Mouse (Mus musculus): ENCODE measurements around the gene Scn3a. TPM values are rescaled to one million over a fixed set of nuclear protein-coding genes. Genes with fewer than 3 reads are reported as not detected.
A peak's percentile ranks its signal among the peaks of the same experiment; 100 is the strongest.

The Scn3a gene
- polyA plus RNA-seq, 1 experiment from 2014 or later = 3.6 TPM

GRCm38 (mm10) chr2:65548665-65549064 lies 18.8 kb downstream of the Scn3a start:
- Histone ChIP-seq H3K9ac (no peak overlapping the region), H3K27ac (no peak overlapping the region), H3K9me3 (no peaks in the 10 kb centered on the region), H3K4me1 (replicated peaks) (no peaks in the 10 kb centered on the region), H3K27me3 (replicated peaks) (no peaks in the 10 kb centered on the region), H3K4me3 (replicated peaks) (no peak overlapping the region), H3K36me3 (no peaks in the 10 kb centered on the region), H3K4me2 (replicated peaks) (no peak overlapping the region)
- WGBS = 83% methylated on average over 6 of the region's 6 CpGs
- ATAC-seq = no peak

- Histone ChIP-seq H3K4me2 (replicated peaks) (no peak overlapping the region), H3K4me1 (replicated peaks) (no peaks in the 10 kb centered on the region), H3K9me3 (no peaks in the 10 kb centered on the region), H3K36me3 (no peaks in the 10 kb centered on the region), H3K27me3 (replicated peaks) (no peaks in the 10 kb centered on the region), H3K4me3 (replicated peaks) (no peak overlapping the region), H3K9ac (no peak overlapping the region), H3K27ac (no peak overlapping the region)
- no peak for ATAC-seq
- 65% methylated on average over 4 of the region's 4 CpGs for WGBS
These were observed 20.1 kb downstream of the Scn3a start for GRCm38 (mm10) chr2:65547341-65547740.

- Histone ChIP-seq H3K36me3 (no peaks in the 10 kb centered on the region), H3K9ac (no peak overlapping the region), H3K9me3 (no peaks in the 10 kb centered on the region), H3K4me1 (replicated peaks) (no peaks in the 10 kb centered on the region), H3K27me3 (replicated peaks) (no peaks in the 10 kb centered on the region), H3K4me2 (replicated peaks) (no peak overlapping the region), H3K27ac (no peak overlapping the region), H3K4me3 (replicated peaks) (no peak overlapping the region)
- ATAC-seq = peak; percentile 82
- 61% methylated on average over 10 of the region's 10 CpGs for WGBS
These were observed 24.4 kb downstream of the Scn3a start for GRCm38 (mm10) chr2:65542906-65543592.

- WGBS = 61% methylated on average over 1 of the region's 1 CpGs
- Histone ChIP-seq H3K4me1 (replicated peaks) (no peaks in the 10 kb centered on the region), H3K9ac (no peak overlapping the region), H3K36me3 (no peaks in the 10 kb centered on the region), H3K9me3 (no peaks in the 10 kb centered on the region), H3K27ac (no peak overlapping the region), H3K27me3 (replicated peaks) (no peaks in the 10 kb centered on the region), H3K4me2 (replicated peaks) (no peak overlapping the region), H3K4me3 (replicated peaks) (no peak overlapping the region)
- ATAC-seq = no peak
These were observed 25.6 kb downstream of the Scn3a start for GRCm38 (mm10) chr2:65541781-65542180.

GRCm38 (mm10) chr2:65538436-65538835 lies 29.0 kb downstream of the Scn3a start:
- WGBS = 50% methylated on average over 5 of the region's 5 CpGs
- H3K4me2 ChIP-seq (replicated peaks) = no peak overlapping the region
- H3K36me3 ChIP-seq = no peaks in the 10 kb centered on the region

GRCm38 (mm10) chr2:65532127-65532854 lies 35.1 kb downstream of the Scn3a start:
- Histone ChIP-seq H3K9me3 (no peaks in the 10 kb centered on the region), H3K27ac (no peak overlapping the region), H3K36me3 (no peaks in the 10 kb centered on the region), H3K4me2 (replicated peaks) (no peak overlapping the region), H3K4me1 (replicated peaks) (no peaks in the 10 kb centered on the region), H3K4me3 (replicated peaks) (no peak overlapping the region), H3K9ac (no peak overlapping the region), H3K27me3 (replicated peaks) (no peaks in the 10 kb centered on the region)
- 72% methylated on average over 10 of the region's 10 CpGs for WGBS
- no peak for ATAC-seq

More at GRCm38 (mm10) chr2:65538436-65538835, 29.0 kb downstream of the Scn3a start:
- H3K9me3 ChIP-seq = no peaks in the 10 kb centered on the region
- no peak overlapping the region for H3K9ac ChIP-seq
- H3K4me1 ChIP-seq (replicated peaks) = no peaks in the 10 kb centered on the region
- no peak for ATAC-seq
- H3K27ac ChIP-seq = no peak overlapping the region
- no peak overlapping the region for H3K4me3 ChIP-seq (replicated peaks)
- H3K27me3 ChIP-seq (replicated peaks) = no peaks in the 10 kb centered on the region

- Histone ChIP-seq H3K9ac (no peak overlapping the region), H3K4me3 (replicated peaks) (no peak overlapping the region), H3K27ac (no peak overlapping the region), H3K27me3 (replicated peaks) (no peaks in the 10 kb centered on the region), H3K9me3 (no peaks in the 10 kb centered on the region), H3K4me1 (replicated peaks) (no peaks in the 10 kb centered on the region), H3K4me2 (replicated peaks) (no peak overlapping the region), H3K36me3 (no peaks in the 10 kb centered on the region)
- ATAC-seq = no peak
- 66% methylated on average over 5 of the region's 5 CpGs for WGBS
These were observed 38.3 kb downstream of the Scn3a start for GRCm38 (mm10) chr2:65529148-65529547.

- no peaks in the 10 kb centered on the region for H3K4me1 ChIP-seq (replicated peaks)
- no peaks in the 10 kb centered on the region for H3K27me3 ChIP-seq (replicated peaks)
- no peak overlapping the region for H3K4me3 ChIP-seq (replicated peaks)
- H3K9ac ChIP-seq = no peak overlapping the region
- H3K36me3 ChIP-seq = no peaks in the 10 kb centered on the region
- ATAC-seq = no peak
- H3K9me3 ChIP-seq = no peaks in the 10 kb centered on the region
- no peak overlapping the region for H3K4me2 ChIP-seq (replicated peaks)
- H3K27ac ChIP-seq = no peak overlapping the region
- 61% methylated on average over 6 of the region's 6 CpGs for WGBS
These were observed 50.7 kb downstream of the Scn3a start for GRCm38 (mm10) chr2:65516703-65517102.

GRCm38 (mm10) chr2:65508217-65508616 lies 59.2 kb downstream of the Scn3a start:
- no peaks in the 10 kb centered on the region for H3K4me1 ChIP-seq (replicated peaks)
- 81% methylated on average over 12 of the region's 12 CpGs for WGBS

GRCm38 (mm10) chr2:65490450-65490849 lies 77.0 kb downstream of the Scn3a start:
- H3K27ac ChIP-seq = no peak overlapping the region
- no peaks in the 10 kb centered on the region for H3K9me3 ChIP-seq
- no peaks in the 10 kb centered on the region for H3K4me1 ChIP-seq (replicated peaks)
- WGBS = 68% methylated on average over 9 of the region's 9 CpGs
- H3K9ac ChIP-seq = no peak overlapping the region
- H3K36me3 ChIP-seq = no peaks in the 10 kb centered on the region
- H3K4me2 ChIP-seq (replicated peaks) = no peak overlapping the region
- ATAC-seq = no peak
- no peaks in the 10 kb centered on the region for H3K27me3 ChIP-seq (replicated peaks)
- no peak overlapping the region for H3K4me3 ChIP-seq (replicated peaks)

More at GRCm38 (mm10) chr2:65508217-65508616, 59.2 kb downstream of the Scn3a start:
- Histone ChIP-seq H3K9me3 (no peaks in the 10 kb centered on the region), H3K4me3 (replicated peaks) (no peak overlapping the region), H3K9ac (no peak overlapping the region), H3K27ac (no peak overlapping the region), H3K4me2 (replicated peaks) (no peak overlapping the region), H3K27me3 (replicated peaks) (no peaks in the 10 kb centered on the region), H3K36me3 (no peaks in the 10 kb centered on the region)
- ATAC-seq = no peak

GRCm38 (mm10) chr2:65483434-65483833 lies 84.0 kb downstream of the Scn3a start:
- no peaks in the 10 kb centered on the region for H3K9me3 ChIP-seq
- no peak overlapping the region for H3K27ac ChIP-seq
- no peaks in the 10 kb centered on the region for H3K27me3 ChIP-seq (replicated peaks)
- 54% methylated on average over 3 of the region's 3 CpGs for WGBS
- H3K9ac ChIP-seq = no peak overlapping the region
- ATAC-seq = no peak
- H3K4me2 ChIP-seq (replicated peaks) = no peak overlapping the region
- no peaks in the 10 kb centered on the region for H3K4me1 ChIP-seq (replicated peaks)
- H3K4me3 ChIP-seq (replicated peaks) = no peak overlapping the region
- no peaks in the 10 kb centered on the region for H3K36me3 ChIP-seq

- H3K4me2 ChIP-seq (replicated peaks) = no peak overlapping the region
- H3K4me1 ChIP-seq (replicated peaks) = no peaks in the 10 kb centered on the region
- H3K27ac ChIP-seq = no peak overlapping the region
- H3K36me3 ChIP-seq = no peaks in the 10 kb centered on the region
- H3K4me3 ChIP-seq (replicated peaks) = no peak overlapping the region
- 78% methylated on average over 4 of the region's 4 CpGs for WGBS
- H3K9ac ChIP-seq = no peak overlapping the region
- no peaks in the 10 kb centered on the region for H3K27me3 ChIP-seq (replicated peaks)
- H3K9me3 ChIP-seq = no peaks in the 10 kb centered on the region
- ATAC-seq = no peak
These were observed 86.3 kb downstream of the Scn3a start for GRCm38 (mm10) chr2:65481007-65481672.
